Mouse (Mus musculus) testis, adult 2 months (tissue): ENCODE measurements around the gene Gzmf. TPM values are rescaled to one million over a fixed set of nuclear protein-coding genes. Genes with fewer than 3 reads are reported as not detected.
"Not testable (repeated sequence)": the region's sequence is repeated elsewhere in the genome, so short reads cannot be mapped to it uniquely, and the experiment has no call there.

Experiments used
- H3K27ac ChIP-seq: fragments of 200-500 bp; 2 replicates; pipeline ENCODE4 v1.5.1; 2012; ENCODE audit warnings: low read depth, low read length; ENCODE audit not compliant: control insufficient read depth, insufficient read depth
- H3K27me3 ChIP-seq: fragments of 200-500 bp; 2 replicates; pipeline ENCODE4 v1.6.1; 2012; ENCODE audit warnings: mild to moderate bottlenecking, low read length, moderate library complexity; ENCODE audit not compliant: control insufficient read depth, insufficient read depth
- H3K36me3 ChIP-seq: fragments of 200-500 bp; 2 replicates; pipeline ENCODE4 v1.6.1; 2012; ENCODE audit warnings: mild to moderate bottlenecking, low read length; ENCODE audit not compliant: control insufficient read depth, insufficient read depth
- H3K4me1 ChIP-seq: fragments of 200-500 bp; 2 replicates; pipeline ENCODE4 v1.6.1; 2012; ENCODE audit warnings: low read length; ENCODE audit not compliant: control insufficient read depth, insufficient read depth
- H3K4me3 ChIP-seq: fragments of 200-500 bp; 2 replicates; pipeline ENCODE4 v1.5.1; 2012; ENCODE audit warnings: low read depth, mild to moderate bottlenecking, low read length, moderate library complexity, mixed read lengths; ENCODE audit not compliant: control insufficient read depth
- CTCF ChIP-seq: fragments of 200-500 bp; IDR thresholded peaks from 2 replicates; pipeline ENCODE4 v1.5.1; 2012; ENCODE audit warnings: low read depth, mild to moderate bottlenecking, inconsistent platforms, low read length, moderate library complexity; ENCODE audit not compliant: control insufficient read depth, insufficient read depth, insufficient replicate concordance
- POLR2A ChIP-seq: fragments of 200-500 bp; IDR thresholded peaks from 2 replicates; pipeline ENCODE4 v1.6.1; 2012; ENCODE audit warnings: low read depth, mild to moderate bottlenecking, inconsistent platforms, low read length, moderate library complexity; ENCODE audit not compliant: control insufficient read depth
- polyA plus RNA-seq: library from polyadenylated mRNA; depleted of rRNA; stranded (reverse); fragments of >200 nt; gene quantifications from 2 replicates; pipeline ENCODE4 v1.2.3, GENCODE M21; 2012; rRNA removed

Gzmf gene
- polyA plus RNA-seq: not detected in 2 replicates

- H3K4me1 ChIP-seq: no peaks in the 10 kb centered on the region
- no peak within 1 kb of the TSS for H3K4me3 ChIP-seq
- no peaks in the 10 kb centered on the region for H3K27me3 ChIP-seq
- no peak within 1 kb of the TSS for H3K27ac ChIP-seq
- H3K36me3 ChIP-seq: no peaks in the 10 kb centered on the region
- TF ChIP-seq CTCF: no peak
- TF ChIP-seq POLR2A: no peak
These were observed at the start of gene Gzmf for GRCm38 (mm10) chr14:56211317-56211716. Gene Gzmf, minus strand, starts transcription at chr14:56211417.

- no peaks in the 10 kb centered on the region for H3K4me1 ChIP-seq
- H3K4me3 ChIP-seq: no peak overlapping the region
- H3K27me3 ChIP-seq: no peaks in the 10 kb centered on the region
- no peaks in the 10 kb centered on the region for H3K36me3 ChIP-seq
- TF ChIP-seq POLR2A (no peak), CTCF (no peak)
- H3K27ac ChIP-seq: no peak overlapping the region
These were observed 29.2 kb upstream of the Gzmf start for GRCm38 (mm10) chr14:56240409-56240808.

GRCm38 (mm10) chr14:56234556-56234955, 23.3 kb upstream of the Gzmf start, which contains the start of gene Gzmc:
Gene Gzmc, minus strand, starts transcription at chr14:56234656.
- no peak for TF ChIP-seq POLR2A
- no peak for TF ChIP-seq CTCF
- Histone ChIP-seq H3K4me1 (no peaks in the 10 kb centered on the region), H3K27me3 (no peaks in the 10 kb centered on the region), H3K36me3 (no peaks in the 10 kb centered on the region), H3K27ac (no peak within 1 kb of the TSS), H3K4me3 (no peak within 1 kb of the TSS)

GRCm38 (mm10) chr14:56205613-56206012, 5.6 kb downstream of the Gzmf start:
- H3K27ac ChIP-seq: no peak overlapping the region
- H3K27me3 ChIP-seq: no peaks in the 10 kb centered on the region
- H3K36me3 ChIP-seq: no peaks in the 10 kb centered on the region
- no peaks in the 10 kb centered on the region for H3K4me1 ChIP-seq
- no peak overlapping the region for H3K4me3 ChIP-seq
- TF ChIP-seq CTCF: no peak
- no peak for TF ChIP-seq POLR2A

- H3K27ac ChIP-seq, H3K27me3 ChIP-seq, H3K4me1 ChIP-seq, H3K36me3 ChIP-seq, H3K4me3 ChIP-seq: not testable (repeated sequence)
- TF ChIP-seq CTCF: peak; percentile 32; the same call in 1 of the 2 replicates
These were observed 6.2 kb downstream of the Gzmf start for GRCm38 (mm10) chr14:56205021-56205420.

GRCm38 (mm10) chr14:56203975-56204374, 7.2 kb downstream of the Gzmf start:
- H3K36me3 ChIP-seq: no peaks in the 10 kb centered on the region
- H3K27ac ChIP-seq: no peak overlapping the region
- no peaks in the 10 kb centered on the region for H3K4me1 ChIP-seq
- H3K27me3 ChIP-seq: no peaks in the 10 kb centered on the region
- TF ChIP-seq POLR2A (no peak), CTCF (peak; percentile 92; the same call in 1 of the 2 replicates)
- H3K4me3 ChIP-seq: no peak overlapping the region

GRCm38 (mm10) chr14:56186946-56187345, 24.3 kb downstream of the Gzmf start:
- H3K36me3 ChIP-seq: no peaks in the 10 kb centered on the region
- H3K27ac ChIP-seq: no peak overlapping the region
- no peaks in the 10 kb centered on the region for H3K27me3 ChIP-seq
- no peak overlapping the region for H3K4me3 ChIP-seq
- no peaks in the 10 kb centered on the region for H3K4me1 ChIP-seq
- TF ChIP-seq POLR2A: no peak
- peak; percentile 52; the same call in 1 of the 2 replicates for TF ChIP-seq CTCF

- no peak for TF ChIP-seq POLR2A
These were observed 24.7 kb downstream of the Gzmf start for GRCm38 (mm10) chr14:56186521-56186920.

More at GRCm38 (mm10) chr14:56186521-56186920, 24.7 kb downstream of the Gzmf start:
- no peak overlapping the region for H3K4me3 ChIP-seq
- H3K27ac ChIP-seq: no peak overlapping the region
- H3K4me1 ChIP-seq: no peaks in the 10 kb centered on the region
- H3K36me3 ChIP-seq: no peaks in the 10 kb centered on the region
- H3K27me3 ChIP-seq: no peaks in the 10 kb centered on the region
